Comparison of ENCODE assay signal across 8 mouse cellular contexts in the genomic region with DNA sequence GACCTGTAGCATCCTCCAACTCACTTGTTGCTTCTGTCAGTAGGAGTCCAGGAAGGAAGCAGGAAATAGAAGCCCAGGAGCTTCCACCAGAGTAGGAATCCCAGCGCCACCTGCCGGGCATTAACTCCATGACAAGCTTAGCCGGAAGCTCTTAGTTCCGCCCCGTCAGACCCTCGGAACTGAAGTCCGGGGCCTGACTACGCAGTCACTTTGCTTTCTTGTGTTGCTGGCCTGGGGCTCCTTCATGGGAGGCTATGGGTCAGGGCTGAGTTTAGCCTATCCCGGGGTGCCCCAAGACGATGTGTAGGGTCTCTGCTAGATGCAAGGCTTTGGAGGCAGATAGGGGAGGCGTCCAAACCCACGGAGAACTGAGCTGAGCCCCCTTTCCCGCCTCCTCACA. TPM values are rescaled to one million over a fixed set of nuclear protein-coding genes. Genes with fewer than 3 reads are reported as not detected.
DNase-seq lines count a peak whose midpoint lies in the region; ATAC-seq lines count a peak whose summit lies in the region.

No protein-coding gene starts in this region.

- H3K9me3 ChIP-seq in heart, embryonic 14.5 days (ENCODE audit: control insufficient read depth, low read length) = no peaks in the 10 kb centered on the region
- H3K9me3 ChIP-seq in liver, embryonic 12.5 days (replicated peaks) = no peaks in the 10 kb centered on the region

- no peak overlapping the region for H3K27ac ChIP-seq in brown adipose tissue, adult 24 weeks (replicated peaks; ENCODE audit: low read depth, low read length)
- no peak overlapping the region for H3K27ac ChIP-seq in heart, embryonic 14.5 days (replicated peaks in 1 of 2; ENCODE audit: control insufficient read depth in 1 of 2, insufficient read depth in 1 of 2, low read depth in 2 of 2, low read length in 2 of 2)
- H3K27ac ChIP-seq in liver, embryonic 12.5 days = peak overlapping the region; percentile 7; the same call in 1 of the 2 replicates

- 5% methylated on average over 13 of the region's 13 CpGs for WGBS in heart, embryonic 14.5 days
- 4% methylated on average over 13 of the region's 13 CpGs for WGBS in liver, embryonic 12.5 days (ENCODE audit: insufficient replicate concordance)

- H3K27me3 ChIP-seq in heart, embryonic 14.5 days (ENCODE audit: control insufficient read depth, insufficient read depth, low read length) = no peaks in the 10 kb centered on the region
- peaks cover 38% of the 10 kb centered on the region for H3K27me3 ChIP-seq in liver, embryonic 12.5 days (replicated peaks)
- no peaks in the 10 kb centered on the region for H3K27me3 ChIP-seq in splenic B cell, adult 2 months (ENCODE audit: control insufficient read depth, insufficient read depth, low read length, poor library complexity, severe bottlenecking)

- peak; percentile 82 for ATAC-seq in erythroid progenitor cell, adult 5-6 weeks (replicated peaks; ENCODE audit: low FRiP score, poor library complexity, severe bottlenecking)
- ATAC-seq in heart, embryonic 14.5 days (ENCODE audit: insufficient number of reproducible peaks, insufficient read depth, low FRiP score, low read depth) = peak; percentile 35; the same call in 1 of the 2 replicates
- ATAC-seq in liver, embryonic 12.5 days = peak; percentile 64

- peak overlapping the region; percentile 75 for H3K4me2 ChIP-seq in heart, embryonic 14.5 days (ENCODE audit: low read length)
- H3K4me2 ChIP-seq in liver, embryonic 12.5 days = peak overlapping the region; percentile 82

- H3K9ac ChIP-seq in heart, embryonic 14.5 days (ENCODE audit: low read length) = peak overlapping the region; percentile 68
- peak overlapping the region; percentile 69 for H3K9ac ChIP-seq in liver, embryonic 12.5 days

- no peaks in the 10 kb centered on the region for H3K36me3 ChIP-seq in heart, embryonic 14.5 days (ENCODE audit: control insufficient read depth, insufficient read depth, low read length)
- H3K36me3 ChIP-seq in liver, embryonic 12.5 days = no peaks in the 10 kb centered on the region
- H3K36me3 ChIP-seq in splenic B cell, adult 2 months (ENCODE audit: control insufficient read depth, insufficient read depth, low read length, poor library complexity, severe bottlenecking) = no peaks in the 10 kb centered on the region

- DNase-seq in CD4-positive, CD25-positive, alpha-beta regulatory T cell, adult 2 months (ENCODE audit: low read depth, low spot score) = peak; percentile 88
- DNase-seq in kidney, postnatal 14 days = peak; percentile 91
- DNase-seq in naive thymus-derived CD4-positive, alpha-beta T cell, adult 2 months (ENCODE audit: low read depth) = peak; percentile 82
- DNase-seq in splenic B cell, adult 2 months (ENCODE audit: low read depth, low spot score) = peak; percentile 83

- no peaks in the 10 kb centered on the region for H3K4me1 ChIP-seq in brown adipose tissue, adult 24 weeks (ENCODE audit: control insufficient read depth, insufficient read depth, insufficient read length, low read length)
- peaks cover 3 to 4% of the 10 kb centered on the region in 2 experiments; a peak in 2 of 4 replicates for H3K4me1 ChIP-seq in heart, embryonic 14.5 days (ENCODE audit: control insufficient read depth in 2 of 2, insufficient read depth in 2 of 2, low read length in 2 of 2)
- H3K4me1 ChIP-seq in liver, embryonic 12.5 days = peaks cover 33% of the 10 kb centered on the region

- peak overlapping the region; percentile 53 for H3K4me3 ChIP-seq in brown adipose tissue, adult 24 weeks (ENCODE audit: insufficient read depth, low read depth, low read length)
- H3K4me3 ChIP-seq in heart, embryonic 14.5 days (ENCODE audit: control insufficient read depth in 1 of 2, insufficient read depth in 1 of 2, low read depth in 1 of 2, low read length in 2 of 2) = peak overlapping the region; percentile 37 to 48
- H3K4me3 ChIP-seq in liver, embryonic 12.5 days = peak overlapping the region; percentile 55

RNA-seq across cellular contexts. Expression of a gene that starts 19.7 kb away (rescaled TPM):
- 25.7 and 31.5 TPM in 2 replicates for polyA plus RNA-seq in brown adipose tissue, adult 24 weeks (2012; ENCODE audit: insufficient read depth, insufficient read length, missing spikeins)
- not detected in 2 replicates for total RNA-seq in erythroid progenitor cell, adult 5-6 weeks (2015; ENCODE audit: low replicate concordance)
- total RNA-seq in erythroid progenitor cell, adult 5-6 weeks (2017; ENCODE audit: low replicate concordance) = 0.51 TPM in 1 of 2 replicates, not detected in the other
- 5.7 and 6.5 TPM in 2 replicates for polyA plus RNA-seq in heart, embryonic 14.5 days (2014; fragmentation: Nextera tagmentation; extraction: Ambion mirVana)
- 1.6 and 2.1 TPM in 2 replicates for polyA plus RNA-seq in liver, embryonic 12.5 days (2016; fragmentation: Nextera tagmentation; extraction: Ambion mirVana)

RNA-seq across cellular contexts. Expression of a gene that starts 20.5 kb away (rescaled TPM):
- 5.4 and 7.8 TPM in 2 replicates for polyA plus RNA-seq in brown adipose tissue, adult 24 weeks (2012; ENCODE audit: insufficient read depth, insufficient read length, missing spikeins)
- 21.3 and 36.9 TPM in 2 replicates for total RNA-seq in erythroid progenitor cell, adult 5-6 weeks (2015; ENCODE audit: low replicate concordance)
- total RNA-seq in erythroid progenitor cell, adult 5-6 weeks (2017; ENCODE audit: low replicate concordance) = 31.0 and 68.0 TPM in 2 replicates
- polyA plus RNA-seq in heart, embryonic 14.5 days (2014; fragmentation: Nextera tagmentation; extraction: Ambion mirVana) = 24.7 and 27.6 TPM in 2 replicates
- 24.6 and 26.6 TPM in 2 replicates for polyA plus RNA-seq in liver, embryonic 12.5 days (2016; fragmentation: Nextera tagmentation; extraction: Ambion mirVana)
